Mouse (Mus musculus) heart, embryonic 14.5 days (tissue): ENCODE results near the gene Mif. TPM values are rescaled to one million over a fixed set of nuclear protein-coding genes. Genes with fewer than 3 reads are reported as not detected.

Experiments used
- ATAC-seq: fragments of 200-750 bp; cut with Nextera tagmentation; 2 replicates; pipeline ENCODE4 v1.8.0; 2017; ENCODE audit warnings: low read depth, moderate TSS enrichment; ENCODE audit not compliant: insufficient number of reproducible peaks, insufficient read depth, low FRiP score
- H3K27ac ChIP-seq, 2 experiments: fragments of 200-500 bp in 1 of 2; fragments of 300-500 bp in 1 of 2; sonication (generic) in 1 of 2; replicated peaks in 1 of 2; 2 replicates each; pipeline ENCODE4 v1.5.1; 2012 to 2014; ENCODE audit warnings: low read depth in 2 of 2, low read length in 2 of 2, control low read depth in 1 of 2, mild to moderate bottlenecking in 1 of 2, mixed read lengths in 1 of 2; ENCODE audit not compliant: control insufficient read depth in 1 of 2, insufficient read depth in 1 of 2
- H3K27me3 ChIP-seq: fragments of 300-500 bp; sonication (generic); 2 replicates; pipeline ENCODE4 v1.6.1; 2014; ENCODE audit warnings: mild to moderate bottlenecking, low read length, control low read depth; ENCODE audit not compliant: control insufficient read depth, insufficient read depth
- H3K36me3 ChIP-seq: fragments of 300-500 bp; sonication (generic); 2 replicates; pipeline ENCODE4 v1.6.1; 2014; ENCODE audit warnings: mild to moderate bottlenecking, control low read depth, low read length, mixed read lengths; ENCODE audit not compliant: control insufficient read depth, insufficient read depth
- H3K4me1 ChIP-seq, 2 experiments: fragments of 200-500 bp in 1 of 2; fragments of 300-500 bp in 1 of 2; sonication (generic) in 1 of 2; 2 replicates each; pipeline ENCODE4 v1.6.1; 2012 to 2014; ENCODE audit warnings: low read length in 2 of 2, control low read depth in 1 of 2, mixed read lengths in 1 of 2; ENCODE audit not compliant: control insufficient read depth in 2 of 2, insufficient read depth in 2 of 2
- H3K4me2 ChIP-seq: fragments of 300-500 bp; sonication (generic); 2 replicates; pipeline ENCODE4 v1.6.1; 2014; ENCODE audit warnings: mild to moderate bottlenecking, low read length
- H3K4me3 ChIP-seq, 2 experiments: fragments of 200-500 bp in 1 of 2; fragments of 300-500 bp in 1 of 2; sonication (generic) in 1 of 2; 2 replicates each; pipeline ENCODE4 v1.5.1; 2012 to 2014; ENCODE audit warnings: low read length in 2 of 2, mild to moderate bottlenecking in 2 of 2, control low read depth in 1 of 2, low read depth in 1 of 2, moderate library complexity in 1 of 2; ENCODE audit not compliant: control insufficient read depth in 1 of 2, insufficient read depth in 1 of 2
- H3K9ac ChIP-seq: fragments of 300-500 bp; sonication (generic); 2 replicates; pipeline ENCODE4 v1.6.1; 2014; ENCODE audit warnings: mild to moderate bottlenecking, low read length
- H3K9me3 ChIP-seq: fragments of 300-500 bp; sonication (generic); 2 replicates; pipeline ENCODE4 v1.6.1; 2016; ENCODE audit warnings: low read length, control low read depth; ENCODE audit not compliant: control insufficient read depth
- WGBS: fragments of 180-500 bp; shearing (Covaris S2); extraction: QIAGEN DNeasy Blood & Tissue Kit; methylation state at CpG from one replicate; pipeline ENCODE4 v1.1.7; 2014; 5-methylcytosine and 5-hydroxymethylcytosine counted together
- polyA plus RNA-seq: library from polyadenylated mRNA; unstranded; fragments of >200 nt; fragmentation: Nextera tagmentation; extraction: Ambion mirVana; gene quantifications from 2 replicates; pipeline ENCODE4 v1.2.1, GENCODE M21; 2014

The Mif gene
- polyA plus RNA-seq, 1 experiment from 2014 or later = 2,703 TPM

GRCm38 (mm10) chr10:75829529-75830274 is 30.3 kb downstream of the Mif start:
- 66% methylated on average over 2 of the region's 2 CpGs for WGBS
- H3K4me2 ChIP-seq = no peak overlapping the region
- H3K36me3 ChIP-seq = no peaks in the 10 kb centered on the region
- H3K4me1 ChIP-seq = peaks cover 4% of the 10 kb centered on the region in 2 experiments; a peak in 2 of 4 replicates
- H3K4me3 ChIP-seq = no peak overlapping the region
- H3K9ac ChIP-seq = no peak overlapping the region
- peaks cover 7% of the 10 kb centered on the region; the same call in 1 of the 2 replicates for H3K27me3 ChIP-seq
- no peak overlapping the region for H3K27ac ChIP-seq
- ATAC-seq = no peak
- H3K9me3 ChIP-seq = no peaks in the 10 kb centered on the region

GRCm38 (mm10) chr10:75828500-75828931 is 31.5 kb downstream of the Mif start:
- 0 out of 2 replicates have a peak, but pooled peaks cover under 1% of the 10 kb centered on the region for H3K9me3 ChIP-seq

GRCm38 (mm10) chr10:75827668-75828360 is 32.2 kb downstream of the Mif start:
- H3K4me1 ChIP-seq = no peaks in the 10 kb centered on the region
- no peaks in the 10 kb centered on the region for H3K36me3 ChIP-seq
- H3K9me3 ChIP-seq = 0 out of 2 replicates have a peak, but pooled peaks cover 2% of the 10 kb centered on the region
- H3K27me3 ChIP-seq = peaks cover 5% of the 10 kb centered on the region; the same call in 1 of the 2 replicates
- H3K27ac ChIP-seq = no peak overlapping the region
- H3K9ac ChIP-seq = no peak overlapping the region
- 87% methylated on average over 4 of the region's 4 CpGs for WGBS
- ATAC-seq = 0 out of 2 replicates have a peak, but pooled peaks have one; percentile 26
- no peak overlapping the region for H3K4me2 ChIP-seq
- H3K4me3 ChIP-seq = no peak overlapping the region

More at GRCm38 (mm10) chr10:75828500-75828931, 31.5 kb downstream of the Mif start:
- H3K9ac ChIP-seq = no peak overlapping the region
- peaks cover 7% of the 10 kb centered on the region; the same call in 1 of the 2 replicates for H3K27me3 ChIP-seq
- no peak overlapping the region for H3K27ac ChIP-seq
- no peaks in the 10 kb centered on the region for H3K36me3 ChIP-seq
- no peak overlapping the region for H3K4me2 ChIP-seq
- no peak overlapping the region for H3K4me3 ChIP-seq
- peaks cover 0 to 3% of the 10 kb centered on the region in 2 experiments; a peak in 1 of 4 replicates for H3K4me1 ChIP-seq
- ATAC-seq = no peak

GRCm38 (mm10) chr10:75824530-75824929 is 35.5 kb downstream of the Mif start:
- Histone ChIP-seq H3K27me3 (no peaks in the 10 kb centered on the region), H3K9me3 (0 out of 2 replicates have a peak, but pooled peaks cover 2% of the 10 kb centered on the region), H3K9ac (no peak overlapping the region), H3K4me2 (no peak overlapping the region), H3K4me3 (no peak overlapping the region), H3K36me3 (no peaks in the 10 kb centered on the region), H3K27ac (no peak overlapping the region), H3K4me1 (no peaks in the 10 kb centered on the region)
- no peak for ATAC-seq
- WGBS = 78% methylated on average over 4 of the region's 4 CpGs

GRCm38 (mm10) chr10:75823782-75824181 is 36.3 kb downstream of the Mif start:
- Histone ChIP-seq H3K36me3 (no peaks in the 10 kb centered on the region), H3K4me3 (no peak overlapping the region), H3K27ac (no peak overlapping the region), H3K4me2 (no peak overlapping the region), H3K27me3 (no peaks in the 10 kb centered on the region), H3K9ac (no peak overlapping the region), H3K4me1 (no peaks in the 10 kb centered on the region), H3K9me3 (0 out of 2 replicates have a peak, but pooled peaks cover 2% of the 10 kb centered on the region)
- no peak for ATAC-seq
- 83% methylated on average over 1 of the region's 1 CpGs for WGBS

GRCm38 (mm10) chr10:75822443-75822842 is 37.6 kb downstream of the Mif start, which contains the start of gene Gstt4:
TSS of gene Gstt4 (minus strand) at chr10:75822543.
- Histone ChIP-seq H3K27me3 (no peaks in the 10 kb centered on the region), H3K4me2 (no peak within 1 kb of the TSS), H3K9me3 (0 out of 2 replicates have a peak, but pooled peaks cover 2% of the 10 kb centered on the region), H3K4me3 (no peak within 1 kb of the TSS), H3K9ac (no peak within 1 kb of the TSS), H3K4me1 (no peaks in the 10 kb centered on the region), H3K27ac (no peak within 1 kb of the TSS), H3K36me3 (no peaks in the 10 kb centered on the region)
- WGBS = 93% methylated on average over 2 of the region's 2 CpGs
- no peak for ATAC-seq

GRCm38 (mm10) chr10:75819882-75820281 is 40.2 kb downstream of the Mif start:
- no peak overlapping the region for H3K9ac ChIP-seq
- H3K4me1 ChIP-seq = no peaks in the 10 kb centered on the region
- H3K4me3 ChIP-seq = no peak overlapping the region
- WGBS = 84% methylated on average over 5 of the region's 5 CpGs
- H3K27ac ChIP-seq = no peak overlapping the region
- H3K27me3 ChIP-seq = no peaks in the 10 kb centered on the region
- ATAC-seq = no peak
- H3K9me3 ChIP-seq = 0 out of 2 replicates have a peak, but pooled peaks cover 2% of the 10 kb centered on the region
- H3K36me3 ChIP-seq = no peaks in the 10 kb centered on the region
- H3K4me2 ChIP-seq = no peak overlapping the region
